Mouse (Mus musculus) neural tube, embryonic 15.5 days (tissue): ENCODE data around the gene Gm45062. TPM values are rescaled to one million over a fixed set of nuclear protein-coding genes. Genes with fewer than 3 reads are reported as not detected.
A peak's percentile ranks its signal among the peaks of the same experiment; 100 is the strongest.

Experiments used
- ATAC-seq: fragments of 200-750 bp; cut with Nextera tagmentation; 2 replicates; pipeline ENCODE4 v1.8.0; 2017; ENCODE audit warnings: mild to moderate bottlenecking, moderate TSS enrichment, moderate library complexity; ENCODE audit not compliant: low FRiP score
- H3K27ac ChIP-seq: fragments of 300-500 bp; sonication (generic); replicated peaks from 2 replicates; pipeline ENCODE4 v1.5.1; 2015; ENCODE audit warnings: mild to moderate bottlenecking, inconsistent platforms
- H3K27me3 ChIP-seq: fragments of 300-500 bp; sonication (generic); replicated peaks from 2 replicates; pipeline ENCODE4 v1.6.1; 2015; ENCODE audit warnings: inconsistent platforms
- H3K36me3 ChIP-seq: fragments of 300-500 bp; sonication (generic); 2 replicates; pipeline ENCODE4 v1.6.1; 2015; ENCODE audit warnings: inconsistent platforms
- H3K4me1 ChIP-seq: fragments of 300-500 bp; sonication (generic); 2 replicates; pipeline ENCODE4 v1.6.1; 2015; ENCODE audit warnings: inconsistent platforms
- H3K4me2 ChIP-seq: fragments of 300-500 bp; sonication (generic); 2 replicates; pipeline ENCODE4 v1.6.1; 2015; ENCODE audit warnings: inconsistent platforms, mild to moderate bottlenecking, moderate library complexity
- H3K4me3 ChIP-seq: fragments of 300-500 bp; sonication (generic); replicated peaks from 2 replicates; pipeline ENCODE4 v1.5.1; 2015; ENCODE audit warnings: mild to moderate bottlenecking, inconsistent platforms
- H3K9ac ChIP-seq: fragments of 300-500 bp; sonication (generic); replicated peaks from 2 replicates; pipeline ENCODE4 v1.6.1; 2015; ENCODE audit warnings: mild to moderate bottlenecking, inconsistent platforms
- H3K9me3 ChIP-seq: fragments of 300-500 bp; sonication (generic); replicated peaks from 2 replicates; pipeline ENCODE4 v1.6.1; 2016; ENCODE audit warnings: inconsistent platforms
- WGBS: fragments of 180-500 bp; shearing (Covaris S2); methylation state at CpG from one replicate; pipeline ENCODE4 v1.1.7; 2015; ENCODE audit warnings: mixed read lengths; 5-methylcytosine and 5-hydroxymethylcytosine counted together
- polyA plus RNA-seq: library from polyadenylated mRNA; unstranded; fragments of >200 nt; fragmentation: Nextera tagmentation; extraction: Ambion mirVana; gene quantifications from 2 replicates; pipeline ENCODE4 v1.2.1, GENCODE M21; 2015

Gene Gm45062
- polyA plus RNA-seq, 1 experiment from 2014 or later, result 9.4 TPM

DNA sequence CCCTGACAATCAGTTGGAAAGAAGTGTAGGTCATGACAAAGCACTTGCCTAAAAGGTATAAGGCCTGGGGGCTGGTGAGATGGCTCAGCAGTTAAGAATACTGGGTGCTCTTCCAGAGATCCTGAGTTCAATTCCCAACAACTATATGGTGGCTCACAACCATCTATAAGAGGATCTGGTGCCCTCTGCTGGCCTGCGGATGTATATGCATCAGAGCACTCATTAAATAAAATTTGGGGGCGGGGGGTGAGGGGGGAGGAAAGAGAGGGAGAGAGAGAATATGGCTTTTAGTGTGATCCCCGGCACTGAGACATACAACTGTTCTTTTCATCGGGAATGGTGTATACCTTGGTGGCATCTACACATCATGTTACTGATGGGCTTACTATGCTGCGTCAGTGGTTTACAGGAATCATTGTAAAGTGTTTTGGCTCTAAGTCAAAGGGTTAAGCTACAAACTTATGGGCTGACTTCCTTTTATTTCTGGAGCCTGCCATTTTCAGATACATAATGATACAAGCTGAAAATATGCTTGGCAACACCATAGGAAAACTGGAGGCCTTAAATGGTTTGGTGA lies 19.3 kb downstream of the Gm45062 start:
- ATAC-seq, result no peak
- Histone ChIP-seq H3K36me3 (no peaks in the 10 kb centered on the region; the same call in 1 of the 2 replicates), H3K4me3 (no peak overlapping the region), H3K27ac (no peak overlapping the region), H3K27me3 (no peaks in the 10 kb centered on the region), H3K9me3 (no peaks in the 10 kb centered on the region), H3K4me1 (no peaks in the 10 kb centered on the region), H3K9ac (no peak overlapping the region), H3K4me2 (no peak overlapping the region)
- WGBS, result 76% methylated on average over 5 of the region's 5 CpGs

DNA sequence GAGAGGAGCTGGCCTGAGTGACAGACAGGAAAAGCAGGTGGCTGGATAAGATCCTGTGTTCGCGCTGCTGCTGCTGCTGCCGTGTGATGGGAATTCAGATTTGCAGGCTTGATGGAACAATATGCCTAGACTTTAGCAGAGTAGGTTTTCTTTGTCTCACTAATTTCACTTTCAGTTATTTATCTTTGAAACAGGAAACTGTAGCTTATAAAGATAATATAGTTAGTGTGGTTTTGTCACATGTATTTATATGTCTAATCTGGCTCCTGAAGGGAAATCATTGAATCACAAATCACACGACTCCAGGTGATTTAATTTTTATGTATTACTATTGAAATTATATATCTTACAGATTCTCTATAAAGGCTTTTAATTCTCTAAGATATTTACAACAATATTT lies 24.0 kb downstream of the Gm45062 start:
- ATAC-seq, result no peak
- peaks cover 3% of the 10 kb centered on the region; the same call in 1 of the 2 replicates for H3K36me3 ChIP-seq
- H3K9ac ChIP-seq, result no peak overlapping the region
- H3K4me3 ChIP-seq, result no peak overlapping the region
- no peaks in the 10 kb centered on the region for H3K4me1 ChIP-seq
- no peak overlapping the region for H3K27ac ChIP-seq
- 88% methylated on average over 4 of the region's 4 CpGs for WGBS
- no peaks in the 10 kb centered on the region for H3K9me3 ChIP-seq
- no peaks in the 10 kb centered on the region for H3K27me3 ChIP-seq
- no peak overlapping the region for H3K4me2 ChIP-seq

DNA sequence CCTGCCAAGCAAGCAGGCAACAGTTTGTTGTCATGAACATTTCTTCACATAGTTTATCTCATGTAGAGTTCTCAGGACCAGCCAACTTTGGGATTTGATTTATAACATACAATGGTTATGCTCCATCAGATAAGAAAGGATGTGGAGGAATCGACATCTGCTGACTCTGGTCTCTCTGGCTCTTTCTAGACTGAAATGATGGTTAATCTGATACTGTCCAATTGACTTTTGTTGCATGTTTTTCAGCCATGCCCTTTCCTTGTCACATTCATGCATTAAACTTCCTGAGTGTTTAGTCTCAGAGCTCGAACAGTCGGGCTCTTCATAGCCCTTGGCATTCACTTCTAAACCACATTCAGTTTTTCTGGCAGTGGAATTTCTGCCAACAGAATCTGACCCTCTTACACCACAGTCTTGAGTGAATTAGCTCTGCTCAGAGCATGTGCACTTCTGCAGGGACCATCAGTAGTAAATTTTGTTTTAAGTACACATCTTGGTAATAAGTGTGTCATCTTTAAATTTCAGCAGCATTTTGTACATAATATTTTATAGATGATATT lies 26.2 kb downstream of the Gm45062 start:
- no peak overlapping the region for H3K4me3 ChIP-seq
- no peak overlapping the region for H3K27ac ChIP-seq
- no peaks in the 10 kb centered on the region for H3K4me1 ChIP-seq
- H3K27me3 ChIP-seq, result no peaks in the 10 kb centered on the region
- 75% methylated on average over 3 of the region's 3 CpGs for WGBS
- no peak overlapping the region for H3K9ac ChIP-seq
- H3K4me2 ChIP-seq, result no peak overlapping the region
- no peak for ATAC-seq
- H3K9me3 ChIP-seq, result no peaks in the 10 kb centered on the region
- H3K36me3 ChIP-seq, result 0 out of 2 replicates have a peak, but pooled peaks cover 3% of the 10 kb centered on the region

DNA sequence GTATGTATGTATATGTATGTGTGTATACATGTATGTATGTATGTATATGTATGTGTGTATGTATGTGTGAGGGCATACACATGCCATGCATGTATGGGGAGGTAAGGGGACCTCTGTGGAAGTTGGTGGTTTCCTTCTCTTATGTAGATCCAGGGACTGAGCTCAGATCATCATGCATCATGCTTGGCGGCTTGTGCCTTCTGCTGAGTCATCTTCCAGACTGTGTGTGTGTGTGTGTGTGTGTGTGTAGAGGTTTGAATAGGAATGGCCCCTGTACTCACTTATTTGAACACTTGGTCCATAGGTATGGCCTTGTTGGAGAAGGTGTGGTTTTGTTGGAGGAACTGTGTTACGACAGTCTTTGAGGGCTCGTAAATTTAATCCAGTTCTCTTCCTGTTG lies 26.9 kb downstream of the Gm45062 start:
- no peak overlapping the region for H3K27ac ChIP-seq
- H3K27me3 ChIP-seq, result no peaks in the 10 kb centered on the region
- WGBS, result 99% methylated on average over 3 of the region's 3 CpGs
- no peak overlapping the region for H3K9ac ChIP-seq
- no peak overlapping the region for H3K4me3 ChIP-seq
- H3K36me3 ChIP-seq, result 0 out of 2 replicates have a peak, but pooled peaks cover 3% of the 10 kb centered on the region
- H3K4me2 ChIP-seq, result no peak overlapping the region
- H3K4me1 ChIP-seq, result no peaks in the 10 kb centered on the region
- no peak for ATAC-seq
- no peaks in the 10 kb centered on the region for H3K9me3 ChIP-seq

DNA sequence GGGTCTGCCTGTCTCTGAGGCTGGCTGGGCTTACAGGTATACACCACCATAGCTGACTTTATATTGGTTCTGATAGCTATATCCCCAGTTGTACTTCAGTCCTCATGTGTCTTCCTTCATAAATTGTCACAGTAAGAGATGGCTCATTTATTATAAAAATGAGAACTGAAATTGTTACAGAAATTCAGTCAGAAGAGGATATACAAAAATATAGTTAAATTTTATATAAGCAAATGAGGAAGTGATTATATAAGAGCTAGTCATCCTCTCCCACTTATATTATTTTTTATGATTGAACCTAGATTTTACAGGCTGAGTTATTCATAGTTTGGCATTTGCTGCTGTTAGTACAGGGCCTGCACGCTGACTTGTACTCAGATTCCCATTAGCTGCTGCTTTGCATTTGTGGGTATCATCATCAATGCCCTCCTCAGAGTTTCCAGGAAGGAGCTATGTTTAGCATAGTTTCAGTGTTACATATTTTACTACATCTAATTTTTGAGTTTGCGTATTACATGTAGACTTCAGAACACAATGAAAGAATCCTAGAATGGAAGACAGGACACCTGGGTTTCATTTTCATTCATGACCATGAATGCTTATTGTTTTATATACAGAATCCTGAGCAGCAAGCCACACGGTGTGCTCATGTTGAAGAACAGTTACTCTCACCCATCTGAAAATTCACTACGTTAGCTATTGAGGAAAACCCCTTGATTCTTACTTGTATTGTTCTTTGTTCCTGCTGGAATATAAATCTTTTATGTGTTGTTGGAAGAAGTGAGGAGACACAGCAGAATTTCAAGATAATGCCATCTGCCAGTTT lies 29.7 kb downstream of the Gm45062 start:
- H3K9me3 ChIP-seq, result no peaks in the 10 kb centered on the region
- H3K36me3 ChIP-seq, result 0 out of 2 replicates have a peak, but pooled peaks cover 3% of the 10 kb centered on the region
- no peak overlapping the region for H3K9ac ChIP-seq
- WGBS, result 65% methylated on average over 4 of the region's 4 CpGs
- H3K4me1 ChIP-seq, result no peaks in the 10 kb centered on the region
- no peaks in the 10 kb centered on the region for H3K27me3 ChIP-seq
- H3K27ac ChIP-seq, result no peak overlapping the region
- H3K4me3 ChIP-seq, result no peak overlapping the region
- no peak overlapping the region for H3K4me2 ChIP-seq
- ATAC-seq, result no peak

DNA sequence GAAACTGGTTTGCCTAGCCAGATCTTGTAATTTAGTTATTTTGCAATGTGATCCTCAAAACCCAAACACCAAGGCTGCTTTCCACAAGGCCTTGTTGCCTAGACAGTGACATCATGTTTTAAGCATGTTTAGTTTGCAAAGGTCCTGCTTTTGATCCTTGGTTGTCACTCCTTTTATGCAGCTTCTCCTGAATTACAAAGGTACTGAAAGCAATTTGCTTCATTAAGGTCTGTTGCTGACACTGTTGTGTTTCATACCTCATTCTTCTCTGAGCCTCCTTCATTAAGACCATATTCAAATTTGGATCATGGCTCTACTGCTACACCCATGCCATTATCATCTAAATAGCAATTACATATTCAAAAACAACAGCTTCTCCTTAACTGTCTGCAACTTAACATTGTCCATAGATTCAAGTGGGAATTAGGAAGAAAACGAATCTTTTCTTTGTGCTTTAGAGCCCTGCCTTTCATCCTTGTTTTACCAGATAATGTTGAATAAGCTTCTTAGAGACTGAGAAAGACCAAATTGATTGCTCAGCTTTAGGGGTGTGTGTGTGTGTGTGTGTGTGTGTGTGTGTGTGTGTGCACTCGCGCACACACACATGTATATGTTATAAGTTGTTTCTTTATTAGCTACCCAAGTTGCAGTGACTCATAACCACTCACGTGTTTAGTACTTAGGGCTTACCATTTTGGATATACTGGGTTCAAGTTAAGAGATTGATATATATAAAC lies 35.0 kb downstream of the Gm45062 start:
- H3K4me1 ChIP-seq, result no peaks in the 10 kb centered on the region
- no peak for ATAC-seq
- H3K4me3 ChIP-seq, result no peak overlapping the region
- H3K4me2 ChIP-seq, result no peak overlapping the region
- no peak overlapping the region for H3K27ac ChIP-seq
- H3K9me3 ChIP-seq, result no peaks in the 10 kb centered on the region
- H3K9ac ChIP-seq, result no peak overlapping the region
- no peaks in the 10 kb centered on the region for H3K27me3 ChIP-seq
- WGBS, result 89% methylated on average over 4 of the region's 4 CpGs
- no peaks in the 10 kb centered on the region for H3K36me3 ChIP-seq

DNA sequence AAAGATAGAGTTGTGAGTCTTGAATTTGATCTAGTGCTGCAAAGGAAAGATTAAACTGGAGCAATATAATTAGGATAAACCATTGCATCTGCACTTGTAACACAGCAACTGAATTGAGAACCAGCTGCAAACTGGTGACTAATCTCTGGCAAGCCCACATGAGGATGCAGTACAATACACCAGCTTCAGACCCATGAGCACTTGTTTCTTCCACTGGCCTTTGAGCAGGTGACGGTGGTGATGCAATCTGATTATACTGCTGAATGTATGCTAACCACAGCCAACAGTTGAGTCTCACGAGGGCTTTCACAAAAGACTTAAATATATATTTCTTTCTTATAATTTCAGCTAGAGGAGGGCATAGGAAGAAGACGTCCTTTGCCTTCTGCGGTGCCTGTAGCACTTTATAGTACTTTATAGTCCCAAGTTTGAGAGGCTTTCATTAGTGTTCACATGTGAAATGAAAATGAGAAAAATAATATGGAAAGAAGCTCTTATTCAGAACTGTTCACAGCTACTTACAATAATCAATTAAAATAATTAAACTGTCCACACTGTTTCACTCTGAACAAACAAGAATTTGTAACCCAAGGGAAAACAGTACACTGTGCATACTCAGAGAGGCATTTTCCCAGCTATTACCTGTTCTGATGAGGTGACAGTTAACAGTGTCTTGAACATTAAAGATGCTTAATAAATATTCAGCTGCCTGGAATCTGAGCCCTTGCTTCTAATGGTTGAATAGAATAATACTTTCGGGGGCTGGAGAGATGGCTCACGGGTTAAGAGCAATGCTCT lies 40.0 kb downstream of the Gm45062 start:
- Histone ChIP-seq H3K4me3 (no peak overlapping the region), H3K4me1 (no peaks in the 10 kb centered on the region), H3K27me3 (no peaks in the 10 kb centered on the region), H3K36me3 (no peaks in the 10 kb centered on the region), H3K27ac (no peak overlapping the region), H3K9ac (no peak overlapping the region), H3K4me2 (no peak overlapping the region), H3K9me3 (no peaks in the 10 kb centered on the region)
- ATAC-seq, result no peak
- 74% methylated on average over 6 of the region's 6 CpGs for WGBS

DNA sequence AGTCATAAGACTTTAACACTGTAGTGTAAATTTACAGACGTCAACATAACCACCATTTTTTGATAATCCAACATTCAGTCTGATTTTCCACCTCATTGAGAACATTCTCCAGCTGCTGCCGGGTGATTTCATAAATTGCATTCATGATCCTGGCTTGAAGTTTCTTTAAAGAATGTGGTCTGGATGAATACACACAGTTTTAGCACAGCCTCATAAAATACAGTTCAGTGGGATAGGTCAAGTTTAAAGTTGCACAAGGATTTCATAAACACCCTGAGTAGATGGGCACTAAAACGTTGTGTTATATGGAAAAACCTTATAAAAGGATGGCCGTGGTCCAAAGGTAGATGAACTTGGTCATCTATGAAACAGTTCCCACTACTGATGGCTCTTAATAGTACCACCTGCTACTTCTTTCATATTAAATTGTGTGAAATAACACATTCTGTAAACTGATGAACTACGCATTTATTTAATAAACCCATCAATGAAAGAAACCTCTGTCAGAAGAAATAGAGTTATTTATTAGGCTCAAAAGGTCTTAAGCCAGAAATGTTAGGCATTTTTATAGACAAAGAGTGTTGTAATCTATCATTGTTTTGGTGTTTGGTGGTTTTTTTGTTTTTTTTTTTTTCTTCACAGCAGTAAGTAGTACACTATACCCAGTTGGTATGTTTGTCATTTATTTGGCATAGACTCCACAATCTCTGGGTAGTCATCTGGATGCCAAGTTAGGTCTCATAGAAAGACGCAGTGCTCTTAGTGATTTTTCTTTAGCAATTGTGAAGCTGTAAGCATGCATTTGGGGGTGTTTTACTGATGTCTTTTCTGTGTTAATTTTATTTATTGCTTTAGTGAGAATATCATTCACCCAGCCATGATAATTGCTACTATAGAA lies 48.9 kb downstream of the Gm45062 start:
- ATAC-seq, result peak; percentile 69; the same call in 1 of the 2 replicates
- 54% methylated on average over 6 of the region's 6 CpGs for WGBS
- Histone ChIP-seq H3K9ac (no peak overlapping the region), H3K4me1 (peaks cover 3% of the 10 kb centered on the region; the same call in 1 of the 2 replicates), H3K4me2 (no peak overlapping the region), H3K9me3 (no peaks in the 10 kb centered on the region), H3K36me3 (no peaks in the 10 kb centered on the region), H3K27ac (no peak overlapping the region; the same call in 1 of the 2 replicates), H3K4me3 (no peak overlapping the region), H3K27me3 (no peaks in the 10 kb centered on the region)

DNA sequence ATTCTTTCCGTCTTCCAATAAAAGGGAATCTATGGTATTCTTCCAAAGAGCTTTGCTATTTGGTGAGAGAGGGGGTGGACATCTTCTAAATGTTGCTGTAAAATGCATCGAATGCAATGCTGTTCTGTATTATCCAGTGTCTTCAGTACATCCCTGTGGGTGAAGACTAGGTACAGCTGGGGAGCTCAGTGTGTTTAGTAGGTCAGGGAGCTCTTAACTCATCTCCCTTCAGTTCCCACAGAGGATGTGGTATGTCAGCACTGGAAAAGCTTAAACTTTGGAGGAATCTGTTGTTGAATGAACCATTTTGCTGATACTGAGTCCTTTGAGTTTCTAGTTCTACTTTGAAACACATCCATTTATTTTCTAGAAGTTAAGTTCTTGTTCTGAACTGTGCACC lies 53.3 kb downstream of the Gm45062 start:
- ATAC-seq, result no peak
- H3K9ac ChIP-seq, result no peak overlapping the region
- WGBS, result 95% methylated on average over 2 of the region's 2 CpGs

DNA sequence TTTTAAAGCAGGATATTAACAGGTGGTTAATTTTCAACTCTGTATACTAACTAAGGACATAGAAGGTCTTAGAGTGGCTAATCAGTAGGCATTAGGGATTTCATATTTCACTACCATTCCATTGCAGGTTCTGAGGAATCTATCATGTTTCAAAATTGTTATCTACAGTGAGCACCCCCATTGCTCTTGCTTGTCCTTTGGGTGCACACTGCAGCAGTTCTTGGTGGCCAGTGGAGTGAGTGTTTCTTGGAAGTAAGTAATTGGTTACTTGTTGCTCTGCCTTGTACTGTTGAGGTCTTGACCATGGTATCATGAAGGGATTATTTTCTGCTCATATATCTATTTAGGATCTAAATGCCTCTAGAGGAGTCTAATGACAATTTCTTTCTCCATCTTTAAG lies 57.0 kb downstream of the Gm45062 start:
- Histone ChIP-seq H3K9me3 (no peaks in the 10 kb centered on the region), H3K4me1 (no peaks in the 10 kb centered on the region), H3K27ac (no peak overlapping the region), H3K4me2 (no peak overlapping the region), H3K9ac (no peak overlapping the region), H3K27me3 (no peaks in the 10 kb centered on the region), H3K4me3 (no peak overlapping the region), H3K36me3 (no peaks in the 10 kb centered on the region)
- no peak for ATAC-seq

More for the DNA sequence above, 53.3 kb downstream of the Gm45062 start:
- no peak overlapping the region for H3K4me2 ChIP-seq
- H3K4me3 ChIP-seq, result no peak overlapping the region
- H3K27ac ChIP-seq, result no peak overlapping the region
- peaks cover 3% of the 10 kb centered on the region; the same call in 1 of the 2 replicates for H3K4me1 ChIP-seq
- H3K36me3 ChIP-seq, result no peaks in the 10 kb centered on the region
- no peaks in the 10 kb centered on the region for H3K9me3 ChIP-seq
- H3K27me3 ChIP-seq, result no peaks in the 10 kb centered on the region
